Mouse (Mus musculus): ENCODE results near the gene Shisa7.
A peak's percentile ranks its signal among the peaks of the same experiment; 100 is the strongest.
"Not testable (repeated sequence)": the region's sequence is repeated elsewhere in the genome, so short reads cannot be mapped to it uniquely, and the experiment has no call there.

Gene Shisa7

DNA sequence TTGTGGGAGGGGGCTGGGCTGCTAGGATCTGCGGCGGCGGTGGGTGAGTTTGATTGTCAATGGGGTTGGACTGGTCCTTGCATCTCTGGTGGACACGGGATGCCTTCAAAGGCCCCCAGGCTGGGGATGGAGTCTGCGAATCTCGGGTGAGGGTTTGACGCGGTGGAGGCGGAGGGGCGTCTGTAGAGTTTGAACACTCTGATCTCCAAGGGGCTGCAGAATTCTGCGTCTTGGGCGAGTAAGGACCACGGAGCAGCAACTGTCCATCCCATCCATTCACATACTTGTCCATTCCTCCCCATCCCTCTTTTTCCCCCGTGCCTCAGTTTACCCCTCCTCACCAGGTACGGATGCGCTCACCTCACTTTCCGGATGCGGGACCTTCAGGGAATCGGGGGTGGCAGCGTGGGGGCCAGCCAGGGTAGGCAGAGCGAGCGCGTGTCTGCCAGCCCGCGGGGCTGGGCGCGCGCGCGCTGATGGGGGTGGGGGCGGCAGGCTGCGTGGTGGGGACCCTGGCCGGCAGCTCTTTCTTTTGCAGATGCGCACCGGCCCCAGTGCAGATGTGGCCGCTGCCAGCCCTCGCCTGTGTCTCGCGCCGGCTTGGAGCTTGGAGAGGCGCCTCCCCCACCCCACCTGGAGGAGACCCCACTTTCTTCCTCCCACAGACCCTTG lies at the start of gene Shisa7:
Gene Shisa7 (minus strand): TSS at position 452 of the 672 bp plus-strand sequence.
- no peak for DNase-seq

DNA sequence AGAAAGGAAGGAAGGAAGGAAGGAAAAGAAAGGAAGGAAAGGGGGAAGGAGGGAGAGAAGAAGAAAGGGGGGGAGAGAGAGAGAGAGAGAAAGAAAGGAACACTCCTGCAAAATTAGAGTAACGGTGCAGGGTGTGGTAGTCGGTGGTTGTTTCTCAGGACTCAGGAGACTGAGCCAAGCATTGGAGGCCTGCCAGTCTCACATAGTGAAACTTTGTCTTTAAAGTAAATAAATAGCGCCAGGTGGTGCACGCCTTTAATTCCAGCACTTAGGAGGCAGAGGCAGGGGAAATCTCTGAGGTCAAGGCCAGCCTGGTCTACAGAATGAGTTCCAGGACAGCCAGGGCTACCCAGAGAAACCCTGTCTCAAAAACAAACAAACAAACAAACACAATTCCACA lies 42.2 kb upstream of the Shisa7 start:
- no peak for DNase-seq

DNA sequence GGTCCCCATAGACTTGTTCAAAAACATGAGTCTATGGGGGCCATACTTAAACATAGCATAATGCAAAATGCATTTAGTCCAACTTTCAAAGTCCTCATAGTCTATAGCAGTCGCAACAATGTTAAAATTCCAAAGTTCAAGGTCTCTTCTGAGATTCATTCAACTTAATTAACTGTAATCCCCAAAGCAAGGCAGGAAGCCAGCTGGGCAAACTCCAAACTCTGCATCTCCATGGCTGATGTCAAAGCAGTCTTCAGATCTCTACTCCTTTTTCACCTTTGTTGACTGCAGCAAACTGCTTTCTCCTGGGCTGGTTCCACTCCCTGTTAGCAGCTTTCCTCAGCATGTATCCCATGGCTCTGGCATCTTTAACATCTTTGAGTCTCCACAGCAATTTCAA lies 34.5 kb upstream of the Shisa7 start:
- DNase-seq, result not testable (repeated sequence)

DNA sequence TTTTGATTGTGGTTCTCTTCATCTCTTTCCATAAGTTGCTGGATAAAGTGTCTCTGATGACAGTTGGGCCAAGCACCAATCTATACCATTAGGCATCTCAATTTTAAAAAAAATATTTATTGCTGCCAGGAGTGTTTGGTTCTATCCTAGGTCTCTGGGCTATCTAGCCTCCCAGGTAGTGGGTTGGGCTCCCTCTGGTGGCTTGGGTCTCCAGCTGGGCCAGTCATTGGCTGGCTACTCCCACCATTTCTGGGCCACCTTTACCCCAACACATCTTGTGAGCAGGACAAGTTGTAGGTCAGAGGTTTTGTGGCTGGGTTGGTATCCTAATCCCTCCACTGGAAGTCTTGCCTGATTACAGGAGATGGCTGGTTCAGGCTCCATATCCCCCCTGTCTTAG lies 33.7 kb upstream of the Shisa7 start:
- DNase-seq, result peak; percentile 52

DNA sequence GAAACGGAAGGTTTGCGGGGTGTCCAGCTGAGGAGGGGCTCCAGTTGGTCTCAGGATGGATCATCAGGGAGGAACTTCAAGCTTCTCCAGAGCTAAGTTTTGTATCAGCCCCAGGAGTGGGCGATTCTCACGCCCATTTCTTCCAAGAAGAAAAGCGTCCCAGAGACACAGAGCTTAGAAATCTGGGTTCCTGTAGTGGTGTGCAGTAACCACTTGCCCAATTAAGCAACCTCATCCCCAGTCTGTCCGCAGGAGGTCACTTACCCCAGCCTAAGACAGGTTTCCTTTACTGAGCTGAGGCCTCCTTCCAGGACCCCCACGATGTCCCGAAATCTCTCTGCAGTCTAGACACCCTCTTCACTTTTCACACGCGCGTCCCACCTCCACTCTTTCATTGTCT lies 32.7 kb upstream of the Shisa7 start:
- no peak for DNase-seq

DNA sequence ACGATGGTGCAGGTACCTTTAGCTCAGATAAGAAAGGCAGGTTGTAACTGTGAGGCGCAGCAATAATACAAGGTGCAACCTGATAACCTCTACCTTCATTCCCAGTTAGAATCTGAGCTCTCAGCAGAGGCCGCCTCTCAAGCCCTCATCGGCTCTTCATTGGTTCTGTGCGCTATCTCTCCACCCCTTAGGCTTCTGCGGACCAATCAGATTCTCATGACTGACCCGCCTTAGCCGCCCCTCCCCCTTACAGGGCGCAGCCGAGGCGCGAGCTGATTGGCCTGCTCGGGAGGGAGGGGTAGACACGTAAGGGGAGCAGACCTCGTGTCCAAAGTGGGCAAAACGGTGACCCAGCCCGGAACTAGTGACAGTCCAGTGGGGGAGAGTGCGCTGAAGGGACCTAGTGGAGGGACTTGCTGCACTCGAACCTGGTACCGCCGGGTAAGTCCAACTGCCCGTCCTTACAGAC lies 32.3 kb upstream of the Shisa7 start, which contains the start of gene Isoc2a:
Gene Isoc2a (plus strand): TSS at position 401 of the 469 bp plus-strand sequence.
- DNase-seq, result peak; percentile 88

DNA sequence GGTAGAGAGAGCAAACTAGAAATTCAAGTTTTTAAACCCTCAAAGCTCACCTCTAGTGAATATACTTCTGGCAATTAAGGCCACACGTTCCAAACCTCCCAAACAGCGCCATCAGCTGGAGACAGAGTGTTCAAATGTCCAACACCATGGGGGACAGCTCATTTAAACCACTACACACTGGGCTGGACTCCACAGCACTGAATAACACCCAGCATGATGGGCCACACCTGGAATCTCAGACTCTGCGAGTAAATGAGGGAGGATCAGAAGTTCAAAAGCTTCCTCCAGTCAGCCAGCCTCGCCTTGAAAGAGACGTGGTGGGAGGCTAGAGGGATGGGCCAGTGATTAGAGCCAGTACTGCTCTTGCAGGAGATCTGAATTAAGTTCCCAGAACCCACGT lies 25.6 kb upstream of the Shisa7 start, which contains the start of gene Isoc2b:
Gene Isoc2b (minus strand): TSS at position 126 of the 400 bp plus-strand sequence.
- no peak for DNase-seq

DNA sequence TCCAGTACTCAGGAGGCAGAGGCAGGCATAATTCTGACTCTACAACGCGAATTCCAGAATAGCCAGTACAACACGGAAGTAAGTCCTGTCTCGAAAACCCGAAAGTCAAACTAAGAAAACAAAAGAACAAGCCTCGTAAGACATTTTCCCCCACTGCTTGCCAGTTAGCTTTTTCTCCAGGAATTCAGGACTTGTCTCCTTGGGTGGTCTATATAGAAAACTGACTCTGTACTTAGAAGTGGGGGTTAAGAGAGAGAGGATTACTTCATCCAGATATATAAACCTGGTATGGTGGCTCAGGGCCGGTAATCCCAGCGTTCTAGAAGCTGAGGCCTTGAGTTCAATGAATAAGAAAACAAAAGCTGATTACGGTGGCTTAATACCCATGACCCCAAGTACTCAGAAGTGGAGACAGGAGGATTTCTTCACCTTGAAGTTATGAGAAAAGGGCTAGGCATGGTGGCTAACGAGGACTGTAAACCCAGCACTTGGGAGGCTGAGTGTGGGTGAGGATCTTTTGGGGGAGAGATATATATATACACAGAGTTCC lies 22.2 kb upstream of the Shisa7 start:
- DNase-seq, result no peak

DNA sequence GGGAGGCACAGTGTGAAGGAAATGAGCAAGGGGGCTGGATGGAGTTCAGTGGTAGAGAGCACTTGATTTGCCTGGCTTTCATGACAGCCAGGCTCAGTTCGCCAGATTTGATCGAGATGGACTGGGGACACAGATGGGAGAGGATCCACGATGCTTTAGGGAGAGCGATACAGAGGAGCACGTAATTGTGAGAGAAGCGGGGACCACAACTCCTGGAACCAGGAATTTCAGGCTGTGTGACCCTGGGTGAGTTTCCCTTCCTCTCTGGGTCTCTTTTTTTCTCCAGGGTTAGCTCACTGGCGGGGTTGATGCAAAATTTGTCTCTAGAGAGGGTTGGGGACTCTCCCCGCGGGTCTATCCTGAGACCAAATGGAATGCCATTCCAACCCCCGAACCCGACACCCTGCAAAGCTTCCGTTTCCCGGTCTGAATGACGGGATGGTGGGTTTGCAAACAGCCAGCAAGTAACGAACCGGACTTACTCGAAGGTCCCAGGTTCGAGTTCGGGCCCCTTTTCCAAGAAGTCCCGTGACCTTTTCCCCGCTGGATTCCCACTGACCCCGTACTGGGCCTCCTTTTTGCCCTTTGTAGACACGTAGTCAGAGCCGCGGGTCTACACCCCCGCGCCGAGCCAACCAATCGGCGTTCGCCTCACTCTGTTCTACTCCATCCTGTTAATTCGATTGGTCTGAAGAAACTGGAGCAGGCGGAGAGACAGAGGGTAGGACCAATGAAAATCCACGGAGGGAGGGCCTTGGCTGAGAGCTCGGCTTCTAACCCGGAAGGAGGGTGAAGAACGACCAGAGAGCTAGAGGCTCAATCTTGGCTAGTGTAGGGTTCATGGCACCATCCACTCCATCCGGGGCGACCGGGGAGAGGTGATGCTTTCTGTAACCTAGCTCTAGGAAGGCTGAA lies 21.3 kb upstream of the Shisa7 start:
- DNase-seq, result peak; percentile 96

DNA sequence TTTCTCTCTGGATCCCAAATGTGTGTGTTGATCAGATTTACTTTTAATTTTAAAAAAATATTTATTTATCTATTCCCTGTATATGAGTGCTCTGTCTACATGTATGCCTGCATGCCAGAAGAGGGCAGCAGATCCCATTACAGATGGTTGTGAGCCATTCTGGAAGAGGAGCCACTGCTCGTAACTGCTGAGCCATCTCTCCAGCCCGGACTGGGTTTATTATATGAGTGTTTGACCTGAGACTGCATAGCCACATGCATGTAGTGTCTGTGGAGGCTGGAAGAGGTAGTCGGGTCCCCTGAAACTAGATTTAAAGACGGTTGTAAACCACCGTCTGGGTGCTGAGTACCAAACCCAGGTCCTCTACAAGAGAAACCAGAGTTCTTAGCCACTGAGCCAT lies 20.6 kb upstream of the Shisa7 start:
- DNase-seq, result peak; percentile 55

DNA sequence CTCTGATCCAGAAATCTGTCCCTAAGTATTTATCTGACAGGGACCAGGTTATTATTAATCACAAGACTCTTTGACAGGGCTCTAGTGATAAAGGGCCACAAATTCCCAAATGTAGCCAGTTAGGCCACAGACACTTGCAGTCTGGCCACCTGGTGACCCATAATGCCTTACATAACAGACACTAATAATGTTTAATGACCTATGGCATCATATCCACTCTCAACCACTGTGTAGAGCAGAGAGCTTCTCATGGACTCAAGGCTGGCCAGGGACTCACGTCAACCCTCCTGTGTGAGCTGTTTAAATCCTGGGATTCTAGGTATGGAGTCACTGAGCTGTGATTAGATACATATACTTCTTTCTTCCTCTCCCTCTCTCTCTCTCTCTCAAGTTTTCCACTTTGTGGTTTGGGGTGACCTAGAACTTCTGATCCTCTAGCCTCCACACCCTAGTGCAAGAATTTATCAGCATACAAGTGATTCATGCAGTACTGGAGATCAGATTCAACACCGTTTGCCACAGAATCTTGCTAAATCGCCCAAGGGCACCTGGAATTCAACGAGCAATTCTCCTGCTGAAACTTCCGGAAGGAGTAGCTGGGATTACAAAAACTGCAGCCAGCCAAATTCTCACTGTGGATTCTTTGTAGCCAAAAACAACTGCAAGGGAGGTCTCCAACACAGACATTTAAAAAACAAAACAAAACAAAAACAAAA lies 19.8 kb upstream of the Shisa7 start:
- no peak for DNase-seq

DNA sequence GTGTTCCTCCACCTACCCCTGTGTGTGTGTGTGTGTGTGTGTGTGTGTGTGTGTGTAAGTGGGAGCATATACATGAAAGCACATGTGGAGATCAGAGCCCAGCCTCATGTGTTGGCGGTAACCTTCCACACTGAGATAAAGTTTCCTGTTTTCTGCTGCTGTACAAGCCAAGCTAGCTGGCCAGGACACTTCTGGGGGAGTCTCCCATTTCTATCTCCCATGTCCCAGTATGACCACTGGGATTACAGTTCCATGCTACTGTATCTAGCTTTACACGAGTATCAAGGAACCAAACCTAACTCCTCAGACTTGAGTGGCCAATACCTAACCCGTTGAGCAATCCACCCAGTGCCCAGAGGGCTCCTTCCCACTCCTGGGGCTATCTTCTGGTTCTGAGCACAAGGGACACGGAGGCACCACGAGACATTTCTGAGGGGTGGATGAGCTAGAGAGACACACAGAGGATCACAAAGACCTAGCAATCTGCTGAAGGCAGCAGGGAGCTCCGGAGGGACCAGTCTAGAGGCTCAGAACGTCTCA lies 19.1 kb upstream of the Shisa7 start:
- DNase-seq, result no peak

DNA sequence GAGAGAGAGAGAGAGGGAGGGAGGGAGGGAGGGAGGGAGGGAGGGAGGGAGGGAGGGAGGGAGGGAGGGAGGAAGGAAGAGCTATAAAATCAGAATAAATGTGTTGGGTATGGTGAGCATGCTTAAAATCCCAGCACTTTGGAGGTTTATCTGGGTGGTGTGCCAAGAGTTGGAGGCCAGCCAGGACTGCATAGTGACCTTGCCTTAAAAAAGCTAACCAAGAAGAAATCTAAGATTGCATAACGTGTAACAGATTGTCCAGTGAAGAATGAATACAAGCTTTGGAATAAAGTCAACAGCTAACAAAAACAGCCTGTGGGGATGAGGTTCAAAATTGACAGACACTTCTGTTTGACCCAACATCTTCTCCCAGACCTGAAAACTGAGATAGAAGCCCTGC lies 18.5 kb upstream of the Shisa7 start:
- no peak for DNase-seq

DNA sequence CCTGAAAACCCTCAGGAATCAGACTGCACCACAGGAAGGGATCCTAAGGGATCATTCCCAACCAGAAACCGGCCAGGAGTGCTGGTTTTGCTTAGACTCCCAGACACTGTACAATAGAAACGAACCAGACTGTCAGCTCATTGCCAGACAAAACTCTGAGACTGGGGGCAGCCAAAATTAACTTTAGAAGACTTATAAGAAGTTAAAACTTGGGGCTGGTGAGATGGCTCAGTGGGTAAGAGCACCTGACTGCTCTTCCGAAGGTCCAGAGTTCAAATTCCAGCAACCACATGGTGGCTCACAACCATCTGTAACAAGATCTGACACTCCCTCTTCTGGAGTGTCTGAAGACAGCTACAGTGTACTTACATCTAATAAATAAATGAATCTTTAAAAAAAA lies 16.4 kb upstream of the Shisa7 start:
- DNase-seq, result not testable (repeated sequence)

DNA sequence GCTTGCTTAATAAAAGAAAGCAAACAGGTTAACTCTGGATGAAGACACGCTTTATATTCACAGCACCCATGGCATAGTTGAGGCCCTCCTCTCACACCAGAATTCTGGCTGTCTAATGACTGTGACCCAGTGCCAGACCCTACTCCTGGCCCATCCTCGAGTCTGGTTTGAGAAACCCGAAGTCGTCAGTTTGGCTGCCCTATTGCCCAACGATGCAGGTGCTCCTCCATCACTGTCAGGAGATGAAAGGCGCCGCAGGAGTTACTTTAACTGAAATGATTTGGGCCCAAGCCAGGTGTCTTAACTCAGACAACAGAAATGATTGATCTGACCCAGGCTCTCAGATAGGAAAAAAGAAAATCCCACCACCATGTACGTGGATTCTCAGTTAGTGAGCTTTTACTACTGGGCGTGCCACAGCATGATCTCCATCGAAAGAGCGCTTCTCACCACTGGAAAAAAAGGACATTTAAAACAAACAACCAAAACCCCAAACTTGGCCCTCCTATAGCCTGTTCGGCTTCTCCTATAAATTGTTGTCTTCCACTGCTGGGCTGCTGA lies 15.0 kb upstream of the Shisa7 start:
- DNase-seq, result no peak

DNA sequence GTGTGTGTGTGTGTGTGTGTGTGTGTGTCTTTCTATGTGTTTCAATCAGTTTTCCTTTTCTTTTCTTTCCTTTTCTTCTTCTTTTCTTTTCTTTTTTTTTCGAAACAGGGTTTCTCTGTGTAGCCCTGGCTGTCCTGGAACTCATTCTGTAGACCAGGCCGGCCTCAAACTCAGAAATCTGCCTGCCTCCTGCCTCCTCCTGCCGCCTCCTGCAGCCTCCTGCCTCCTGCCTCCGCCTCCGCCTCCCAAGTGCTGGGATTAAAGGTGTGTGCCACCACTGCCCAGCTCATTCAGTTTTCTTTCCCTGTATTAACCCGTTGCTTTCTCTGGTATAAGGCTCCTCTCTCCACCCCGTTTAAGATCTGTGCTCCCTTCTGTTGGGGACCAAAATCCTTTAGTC lies 12.8 kb upstream of the Shisa7 start:
- no peak for DNase-seq

DNA sequence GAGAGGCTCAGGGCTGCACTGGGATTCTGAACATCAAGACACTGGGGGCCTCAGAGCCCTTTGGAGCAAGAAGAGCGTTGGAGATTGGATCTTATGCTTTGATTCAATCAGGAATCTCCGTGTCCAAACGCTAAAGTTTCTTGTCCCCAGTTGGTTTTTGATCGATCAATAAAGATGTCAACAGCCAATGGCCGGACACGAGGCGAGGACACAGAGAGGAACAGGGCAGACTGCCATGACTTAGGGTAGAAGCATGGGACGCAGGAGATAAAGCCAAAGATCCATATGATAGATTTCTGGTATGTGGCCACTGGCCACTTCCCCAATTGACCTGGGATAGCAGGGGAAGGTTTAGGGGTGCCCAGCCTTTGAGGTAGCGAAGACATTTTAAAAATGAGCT lies 12.0 kb upstream of the Shisa7 start:
- DNase-seq, result no peak

DNA sequence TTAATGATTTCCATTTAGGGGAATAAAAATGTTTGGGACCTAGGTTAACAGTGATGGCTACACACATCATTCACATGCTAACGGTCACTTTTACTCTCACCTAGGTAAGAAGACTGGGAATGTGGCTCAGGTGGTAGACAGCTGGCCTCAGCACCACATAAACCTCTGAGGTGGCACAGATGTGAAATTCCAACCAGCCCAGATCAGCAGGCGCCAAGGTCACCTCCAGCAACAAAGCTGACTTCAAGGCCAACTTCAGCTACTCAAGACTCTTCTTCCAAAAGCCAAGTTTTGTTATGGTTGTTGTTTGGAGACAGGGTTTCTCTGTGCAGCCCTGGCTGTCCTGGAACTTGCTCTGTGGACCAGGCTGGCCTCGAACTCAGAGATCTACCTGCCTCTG lies 9.1 kb upstream of the Shisa7 start:
- no peak for DNase-seq

DNA sequence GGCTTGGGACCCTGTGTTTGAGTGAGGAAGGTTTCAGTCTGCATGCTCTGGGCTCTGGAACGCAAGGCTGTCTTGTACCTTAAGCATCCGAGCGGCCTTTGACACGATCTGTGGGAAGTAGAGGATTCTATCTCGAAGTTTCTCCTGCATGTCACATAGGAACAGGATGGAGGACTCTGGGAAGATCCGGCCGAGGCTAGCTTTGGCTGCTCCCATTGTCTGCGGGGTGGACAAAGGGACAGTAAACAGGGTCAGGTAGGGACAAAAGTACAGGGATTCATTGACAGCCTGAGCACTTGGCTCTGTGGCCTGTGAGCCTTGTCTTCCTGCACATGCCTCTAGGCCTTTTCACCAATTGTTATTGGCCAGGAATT lies 6.8 kb upstream of the Shisa7 start:
- DNase-seq, result no peak

DNA sequence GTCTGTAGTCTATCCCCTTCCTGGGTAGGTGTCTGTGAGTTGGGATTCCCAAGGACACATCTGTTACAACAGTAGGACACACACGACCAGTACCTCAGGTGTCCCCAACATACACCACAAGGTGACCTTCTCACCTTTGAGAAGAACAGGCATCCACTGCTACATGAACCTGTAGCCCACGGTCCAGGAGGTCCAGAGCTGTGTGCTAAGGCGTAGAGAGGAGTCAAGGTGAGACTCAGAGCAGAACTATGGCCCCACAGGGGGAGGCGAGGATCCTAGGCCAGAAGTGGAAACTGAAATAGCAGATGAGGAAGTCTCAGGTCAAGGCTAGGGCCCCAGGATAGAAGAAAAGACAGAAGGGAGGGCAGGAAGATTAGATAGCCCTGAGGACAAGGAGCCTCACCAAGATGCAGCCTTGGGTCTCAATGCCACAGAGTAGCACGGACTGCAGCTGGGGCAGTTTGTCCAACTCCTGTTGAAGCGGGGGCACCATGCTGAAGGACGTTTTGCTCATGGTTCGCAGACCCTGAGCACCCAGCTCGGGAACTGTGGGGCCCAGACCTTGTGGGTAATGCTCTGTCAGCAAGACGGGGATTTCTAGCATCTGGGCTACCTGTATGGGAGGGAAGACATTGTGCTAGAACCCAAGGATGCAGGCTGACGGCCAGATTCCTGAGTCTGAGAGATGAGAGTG lies 6.3 kb upstream of the Shisa7 start:
- DNase-seq, result no peak

DNA sequence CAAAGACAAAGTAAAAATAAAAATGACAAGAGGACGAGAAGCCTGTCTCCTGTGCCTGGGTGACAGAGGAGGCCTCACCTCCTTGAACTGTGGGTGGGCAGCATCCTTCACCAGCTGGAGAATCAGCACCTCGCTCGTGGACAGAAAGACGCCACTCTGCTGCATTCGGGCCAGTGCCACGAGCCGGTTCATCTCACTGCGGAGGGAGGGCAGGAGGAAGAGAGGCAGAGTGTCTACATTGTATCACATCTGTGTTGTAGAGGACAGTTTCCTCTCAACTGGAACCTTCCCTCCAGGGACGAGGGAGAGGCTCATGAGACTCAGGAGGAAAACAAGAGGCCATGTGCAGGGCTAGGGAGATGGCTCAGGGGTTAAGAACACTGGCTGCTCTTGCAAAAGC lies 4.9 kb upstream of the Shisa7 start:
- no peak for DNase-seq

DNA sequence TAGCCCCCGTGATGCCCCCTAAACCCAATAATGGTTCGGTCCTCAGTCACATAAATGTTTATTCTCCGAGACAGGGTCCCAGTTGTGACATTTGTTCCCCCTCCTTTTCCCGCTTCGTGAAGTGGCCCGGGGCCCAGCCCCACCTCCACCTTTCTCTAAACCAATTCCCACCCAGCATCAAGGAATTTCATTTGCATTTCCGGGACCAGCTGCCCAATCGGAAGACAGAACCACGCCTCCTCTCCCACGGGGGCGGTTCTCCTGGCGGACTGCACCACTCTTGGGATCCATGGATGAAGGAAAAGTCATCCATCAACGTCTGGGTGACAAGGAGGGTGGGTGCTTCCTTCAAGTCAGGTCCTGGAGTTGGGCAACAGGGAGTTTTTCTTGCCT lies 417 bp upstream of the Shisa7 start:
- DNase-seq, result no peak

All from thymus, postnatal 25 days (tissue).